Mouse (Mus musculus): Measurements from ENCODE around the gene Ttc33.

Gene Ttc33

GRCm38 (mm10) chr15:5184668-5185330, 526 bp upstream of the Ttc33 start:
- DNase-seq (ENCODE audit: low spot score in 2 of 2) = peak in 1 of 2 experiments; percentile 5

- no peak for DNase-seq (ENCODE audit: low spot score in 2 of 2)
Measured at GRCm38 (mm10) chr15:5186293-5186675, 959 bp downstream of the Ttc33 start.

GRCm38 (mm10) chr15:5187116-5187515, 1.8 kb downstream of the Ttc33 start:
- DNase-seq (ENCODE audit: low spot score in 2 of 2) = no peak

GRCm38 (mm10) chr15:5188029-5188428, 2.7 kb downstream of the Ttc33 start:
- peak in 1 of 2 experiments; percentile 10 for DNase-seq (ENCODE audit: low spot score in 2 of 2)

GRCm38 (mm10) chr15:5189504-5190093, 4.3 kb downstream of the Ttc33 start:
- DNase-seq (ENCODE audit: low spot score in 2 of 2) = no peak

GRCm38 (mm10) chr15:5193833-5194232, 8.5 kb downstream of the Ttc33 start:
- DNase-seq (ENCODE audit: low spot score in 2 of 2) = no peak

- no peak for DNase-seq (ENCODE audit: low spot score in 2 of 2)
Measured at GRCm38 (mm10) chr15:5194446-5194845, 9.1 kb downstream of the Ttc33 start.

- DNase-seq (ENCODE audit: low spot score in 2 of 2) = no peak
Measured at GRCm38 (mm10) chr15:5194931-5195330, 9.6 kb downstream of the Ttc33 start.

GRCm38 (mm10) chr15:5195987-5196514, 10.7 kb downstream of the Ttc33 start:
- no peak for DNase-seq (ENCODE audit: low spot score in 2 of 2)

- DNase-seq (ENCODE audit: low spot score in 2 of 2) = no peak
Measured at GRCm38 (mm10) chr15:5196691-5197090, 11.4 kb downstream of the Ttc33 start.

GRCm38 (mm10) chr15:5205222-5205621, 19.9 kb downstream of the Ttc33 start:
- no peak for DNase-seq (ENCODE audit: low spot score in 2 of 2)

GRCm38 (mm10) chr15:5209116-5209515, 23.8 kb downstream of the Ttc33 start:
- no peak for DNase-seq (ENCODE audit: low spot score in 2 of 2)

- DNase-seq (ENCODE audit: low spot score in 2 of 2) = no peak
Measured at GRCm38 (mm10) chr15:5220491-5220890, 35.2 kb downstream of the Ttc33 start.

- peak; percentile 58 to 61 for DNase-seq (ENCODE audit: low spot score in 2 of 2)
Measured at GRCm38 (mm10) chr15:5230746-5231145, 45.4 kb downstream of the Ttc33 start.

GRCm38 (mm10) chr15:5234659-5235058, 49.3 kb downstream of the Ttc33 start:
- no peak for DNase-seq (ENCODE audit: low spot score in 2 of 2)

- no peak for DNase-seq (ENCODE audit: low spot score in 2 of 2)
Measured at GRCm38 (mm10) chr15:5235527-5235926, 50.2 kb downstream of the Ttc33 start.

- DNase-seq (ENCODE audit: low spot score in 2 of 2) = peak; percentile 78 to 84
Measured at GRCm38 (mm10) chr15:5236538-5236937, 51.2 kb downstream of the Ttc33 start.

- DNase-seq (ENCODE audit: low spot score in 2 of 2) = peak; percentile 58 to 60
Measured at GRCm38 (mm10) chr15:5237012-5237660, 51.8 kb downstream of the Ttc33 start.

- DNase-seq (ENCODE audit: low spot score in 2 of 2) = no peak
Measured at GRCm38 (mm10) chr15:5238073-5238472, 52.7 kb downstream of the Ttc33 start.

GRCm38 (mm10) chr15:5238553-5238952, 53.2 kb downstream of the Ttc33 start:
- no peak for DNase-seq (ENCODE audit: low spot score in 2 of 2)

GRCm38 (mm10) chr15:5239361-5239760, 54.0 kb downstream of the Ttc33 start:
- no peak for DNase-seq (ENCODE audit: low spot score in 2 of 2)

- DNase-seq (ENCODE audit: low spot score in 2 of 2) = no peak
Measured at GRCm38 (mm10) chr15:5239901-5240300, 54.6 kb downstream of the Ttc33 start.

- DNase-seq (ENCODE audit: low spot score in 2 of 2) = no peak
Measured at GRCm38 (mm10) chr15:5240360-5240759, 55.0 kb downstream of the Ttc33 start.
